Mouse (Mus musculus): ENCODE measurements at regions not wholly inside any gene's neighbourhood (a gene's known extent, or its start where the extent isn't known, plus 50 kb on each side); places are given as distances from the start of the nearest gene placed in this dataset.

DNA sequence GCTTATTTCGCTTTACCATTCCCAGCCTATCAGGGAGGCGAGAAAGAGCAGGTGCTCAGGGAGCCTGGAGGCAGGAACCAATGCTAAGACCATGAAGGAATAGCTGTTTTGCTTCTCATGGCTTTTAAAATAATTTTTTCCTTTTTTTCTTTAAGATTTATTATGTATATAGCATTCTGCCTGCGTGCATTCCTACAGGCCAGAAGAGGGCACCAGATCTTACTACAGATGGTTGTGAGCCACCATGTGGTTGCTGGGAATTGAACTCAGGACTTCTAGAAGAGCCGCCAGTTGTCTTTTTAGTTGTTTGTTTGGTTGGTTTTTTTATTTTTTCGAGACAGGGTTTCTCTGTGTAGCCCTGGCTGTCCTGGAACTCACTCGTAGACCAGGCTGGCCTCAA lies 113.6 kb upstream of the Armc2 start:
- Histone ChIP-seq H3K4me3 (replicated peaks) (no peak overlapping the region), H3K36me3 (ENCODE audit: control insufficient read depth) (no peaks in the 10 kb centered on the region), H3K27me3 (ENCODE audit: control insufficient read depth) (no peaks in the 10 kb centered on the region), H3K4me1 (ENCODE audit: control insufficient read depth) (0 out of 2 replicates have a peak, but pooled peaks cover 3% of the 10 kb centered on the region), H3K9me3 (ENCODE audit: control insufficient read depth, low read length) (peaks cover 2% of the 10 kb centered on the region; the same call in 1 of the 2 replicates)
- TF ChIP-seq GATA1 (IDR thresholded peaks at IDR 0.05; ENCODE audit: low read length) (no peak), TAL1 (IDR thresholded peaks at IDR 0.05; ENCODE audit: low read length) (no peak)

DNA sequence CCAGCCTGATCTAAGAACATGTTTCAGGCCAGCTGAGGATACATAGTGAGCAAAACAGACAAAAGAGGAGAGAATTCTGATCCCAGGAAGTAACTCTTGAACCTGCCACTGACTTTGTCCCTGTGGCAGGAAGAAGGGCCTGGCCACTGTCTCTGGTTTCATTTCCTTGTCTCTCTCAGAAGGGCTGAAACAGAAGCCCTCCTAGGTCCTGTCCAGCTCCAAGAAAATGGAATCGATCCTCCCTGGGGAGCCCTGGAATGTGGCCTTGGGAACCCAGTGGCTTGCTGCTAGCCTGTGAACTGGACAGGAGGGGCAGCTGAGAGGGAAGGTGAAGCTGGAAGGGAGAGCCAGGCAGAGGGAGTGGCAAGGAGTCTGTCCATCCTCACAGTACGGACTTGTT lies 113.1 kb upstream of the Armc2 start:
- H3K4me3 ChIP-seq (replicated peaks), result no peak overlapping the region
- TF ChIP-seq GATA1 (IDR thresholded peaks at IDR 0.05; ENCODE audit: low read length), result no peak
- TF ChIP-seq TAL1 (IDR thresholded peaks at IDR 0.05; ENCODE audit: low read length), result no peak
- no peaks in the 10 kb centered on the region for H3K27me3 ChIP-seq (ENCODE audit: control insufficient read depth)
- H3K36me3 ChIP-seq (ENCODE audit: control insufficient read depth), result no peaks in the 10 kb centered on the region
- H3K4me1 ChIP-seq (ENCODE audit: control insufficient read depth), result 0 out of 2 replicates have a peak, but pooled peaks cover 3% of the 10 kb centered on the region
- H3K9me3 ChIP-seq (ENCODE audit: control insufficient read depth, low read length), result peaks cover 2% of the 10 kb centered on the region; the same call in 1 of the 2 replicates

DNA sequence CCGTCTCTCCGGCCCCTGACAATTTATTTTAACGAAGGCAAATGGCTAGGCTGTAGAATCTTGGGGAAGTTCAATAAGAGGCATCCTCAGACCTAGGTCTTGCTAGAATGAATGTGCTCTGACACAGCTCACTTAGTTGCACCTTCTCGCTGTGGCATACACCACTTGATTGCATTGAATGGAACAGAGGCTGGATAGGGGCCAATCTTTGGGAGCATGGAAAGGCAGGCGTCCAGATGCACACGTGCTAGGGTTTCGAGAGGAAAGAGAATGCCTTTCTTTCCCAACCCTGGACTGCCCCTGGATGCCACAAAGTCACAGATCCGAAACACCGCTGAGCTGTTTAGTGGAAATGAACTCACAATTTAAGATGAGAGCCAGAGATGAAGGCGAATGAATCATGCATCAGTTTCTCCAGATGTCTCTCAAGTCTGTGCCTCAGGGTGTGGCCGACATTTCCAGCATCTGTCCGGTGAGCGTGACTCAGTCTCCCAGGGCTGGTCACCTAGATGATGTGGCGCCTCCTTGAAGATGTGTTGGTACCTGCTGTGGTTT lies 109.7 kb upstream of the Armc2 start:
- Histone ChIP-seq H3K27me3 (ENCODE audit: control insufficient read depth) (no peaks in the 10 kb centered on the region), H3K4me1 (ENCODE audit: control insufficient read depth) (0 out of 2 replicates have a peak, but pooled peaks cover 3% of the 10 kb centered on the region), H3K9me3 (ENCODE audit: control insufficient read depth, low read length) (peaks cover 2% of the 10 kb centered on the region; the same call in 1 of the 2 replicates), H3K36me3 (ENCODE audit: control insufficient read depth) (no peaks in the 10 kb centered on the region), H3K4me3 (replicated peaks) (no peak overlapping the region)
- no peak for TF ChIP-seq TAL1 (IDR thresholded peaks at IDR 0.05; ENCODE audit: low read length)
- no peak for TF ChIP-seq GATA1 (IDR thresholded peaks at IDR 0.05; ENCODE audit: low read length)

DNA sequence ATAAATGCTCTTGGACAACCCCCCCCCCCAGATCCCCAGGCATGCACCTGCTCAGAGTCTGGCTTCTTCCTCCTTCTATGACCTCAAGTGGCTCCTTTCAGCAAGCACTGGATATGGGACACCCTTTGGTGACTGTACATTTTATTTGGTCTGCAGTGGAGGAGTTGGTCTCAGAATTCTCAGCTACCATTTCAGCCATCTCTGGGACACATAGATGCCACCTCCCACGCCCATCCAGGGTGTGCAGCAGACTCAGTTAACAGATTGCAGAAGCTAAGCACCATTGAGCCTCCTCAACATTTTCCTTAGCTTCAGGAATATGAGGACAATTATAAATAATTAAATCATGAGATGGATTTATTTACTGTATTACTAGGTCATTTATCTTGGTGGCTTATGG lies 108.6 kb upstream of the Armc2 start:
- Histone ChIP-seq H3K4me3 (replicated peaks) (no peak overlapping the region), H3K36me3 (ENCODE audit: control insufficient read depth) (no peaks in the 10 kb centered on the region), H3K4me1 (ENCODE audit: control insufficient read depth) (0 out of 2 replicates have a peak, but pooled peaks cover 3% of the 10 kb centered on the region), H3K27me3 (ENCODE audit: control insufficient read depth) (no peaks in the 10 kb centered on the region), H3K9me3 (ENCODE audit: control insufficient read depth, low read length) (no peaks in the 10 kb centered on the region)
- TF ChIP-seq TAL1 (IDR thresholded peaks at IDR 0.05; ENCODE audit: low read length), result no peak
- no peak for TF ChIP-seq GATA1 (IDR thresholded peaks at IDR 0.05; ENCODE audit: low read length)

DNA sequence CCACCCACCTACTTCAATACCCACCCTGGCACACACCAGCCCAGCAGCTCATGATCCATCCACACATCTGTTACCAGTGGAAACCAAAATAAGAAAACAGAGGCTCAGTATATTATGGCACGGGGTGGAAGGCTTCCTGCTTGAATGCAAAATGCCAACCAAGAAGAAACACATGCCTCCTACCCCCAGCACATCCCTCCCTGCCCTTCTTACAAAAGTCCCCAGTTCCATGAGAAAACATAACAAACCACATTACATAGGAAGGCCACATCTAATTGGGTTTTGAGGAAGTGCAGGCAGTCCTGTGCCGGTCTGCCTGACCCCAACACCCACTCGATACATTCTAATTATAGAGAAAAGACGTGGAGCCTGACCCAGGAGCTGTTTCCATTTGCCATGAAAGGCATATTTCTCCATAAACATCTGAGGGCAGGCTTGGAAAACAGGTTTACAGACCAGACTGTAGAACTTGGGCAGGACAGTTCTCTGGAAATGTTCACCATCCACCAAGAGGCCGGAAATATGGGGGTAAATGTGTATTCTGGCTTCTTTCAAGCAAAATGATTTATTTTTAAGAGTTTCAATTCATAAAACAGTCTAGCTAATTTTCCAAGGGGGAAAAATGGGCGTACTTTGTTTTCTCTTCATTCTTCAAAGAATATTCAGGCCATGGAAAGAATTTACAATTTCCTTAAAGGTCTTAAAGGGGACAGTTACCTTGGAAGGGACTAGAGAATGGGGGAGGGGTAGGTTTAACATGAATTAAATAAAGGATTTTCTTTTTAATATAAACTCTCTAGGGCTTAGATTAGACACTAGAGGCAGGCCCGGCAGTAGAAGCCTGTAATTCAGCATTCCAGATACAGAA lies 104.8 kb upstream of the Armc2 start:
- H3K36me3 ChIP-seq (ENCODE audit: control insufficient read depth), result no peaks in the 10 kb centered on the region
- TF ChIP-seq GATA1 (IDR thresholded peaks at IDR 0.05; ENCODE audit: low read length) (no peak), TAL1 (IDR thresholded peaks at IDR 0.05; ENCODE audit: low read length) (no peak)
- no peak overlapping the region for H3K4me3 ChIP-seq (replicated peaks)
- no peaks in the 10 kb centered on the region for H3K9me3 ChIP-seq (ENCODE audit: control insufficient read depth, low read length)
- H3K27me3 ChIP-seq (ENCODE audit: control insufficient read depth), result no peaks in the 10 kb centered on the region
- H3K4me1 ChIP-seq (ENCODE audit: control insufficient read depth), result no peaks in the 10 kb centered on the region

DNA sequence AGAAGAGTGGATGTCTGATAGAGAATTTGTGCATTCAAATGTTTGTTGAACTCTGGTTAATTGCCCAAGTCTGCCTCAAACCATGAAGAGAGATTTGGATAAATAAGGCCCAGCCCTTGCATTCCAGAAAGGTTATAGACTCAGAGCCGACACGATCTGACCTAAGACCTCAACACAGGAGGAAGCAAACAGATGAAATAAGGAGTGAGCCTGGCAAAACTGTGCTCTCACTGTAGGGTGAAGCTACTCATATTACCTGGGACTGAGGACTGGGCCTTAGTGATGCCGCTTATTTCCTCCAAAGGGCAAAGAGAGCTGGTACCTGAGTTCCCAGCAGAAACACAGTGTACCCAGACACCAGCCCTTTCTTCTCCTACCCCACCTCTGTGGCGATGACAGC lies 103.7 kb upstream of the Armc2 start:
- TF ChIP-seq GATA1 (IDR thresholded peaks at IDR 0.05; ENCODE audit: low read length) (no peak), TAL1 (IDR thresholded peaks at IDR 0.05; ENCODE audit: low read length) (no peak)
- Histone ChIP-seq H3K36me3 (ENCODE audit: control insufficient read depth) (no peaks in the 10 kb centered on the region), H3K9me3 (ENCODE audit: control insufficient read depth, low read length) (no peaks in the 10 kb centered on the region), H3K4me1 (ENCODE audit: control insufficient read depth) (no peaks in the 10 kb centered on the region), H3K4me3 (replicated peaks) (no peak overlapping the region), H3K27me3 (ENCODE audit: control insufficient read depth) (no peaks in the 10 kb centered on the region)

DNA sequence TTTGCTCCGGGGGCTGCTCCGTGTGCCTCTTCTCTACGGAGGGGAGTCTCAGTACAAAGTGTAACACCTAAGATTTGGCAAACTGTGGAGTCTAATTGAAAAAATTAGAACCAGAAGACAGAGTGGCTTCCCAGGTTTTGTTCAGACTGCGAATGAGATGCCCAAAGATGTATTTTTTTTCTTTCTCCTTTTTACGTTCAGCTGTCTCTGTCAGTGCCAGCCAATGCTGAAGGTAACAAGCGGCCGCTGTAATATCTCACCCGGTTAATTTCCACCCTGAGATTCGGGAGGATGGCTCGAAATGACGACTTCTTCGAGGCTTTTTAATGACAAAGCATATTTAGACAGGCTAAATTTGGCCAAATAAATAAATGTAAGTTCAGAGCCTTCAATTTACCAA lies 101.1 kb upstream of the Armc2 start:
- H3K4me1 ChIP-seq (ENCODE audit: control insufficient read depth), result no peaks in the 10 kb centered on the region; the same call in 1 of the 2 replicates
- H3K4me3 ChIP-seq (replicated peaks), result no peak overlapping the region
- H3K27me3 ChIP-seq (ENCODE audit: control insufficient read depth), result no peaks in the 10 kb centered on the region
- H3K36me3 ChIP-seq (ENCODE audit: control insufficient read depth), result no peaks in the 10 kb centered on the region
- TF ChIP-seq GATA1 (IDR thresholded peaks at IDR 0.05; ENCODE audit: low read length) (no peak), TAL1 (IDR thresholded peaks at IDR 0.05; ENCODE audit: low read length) (no peak)
- H3K9me3 ChIP-seq (ENCODE audit: control insufficient read depth, low read length), result no peaks in the 10 kb centered on the region

DNA sequence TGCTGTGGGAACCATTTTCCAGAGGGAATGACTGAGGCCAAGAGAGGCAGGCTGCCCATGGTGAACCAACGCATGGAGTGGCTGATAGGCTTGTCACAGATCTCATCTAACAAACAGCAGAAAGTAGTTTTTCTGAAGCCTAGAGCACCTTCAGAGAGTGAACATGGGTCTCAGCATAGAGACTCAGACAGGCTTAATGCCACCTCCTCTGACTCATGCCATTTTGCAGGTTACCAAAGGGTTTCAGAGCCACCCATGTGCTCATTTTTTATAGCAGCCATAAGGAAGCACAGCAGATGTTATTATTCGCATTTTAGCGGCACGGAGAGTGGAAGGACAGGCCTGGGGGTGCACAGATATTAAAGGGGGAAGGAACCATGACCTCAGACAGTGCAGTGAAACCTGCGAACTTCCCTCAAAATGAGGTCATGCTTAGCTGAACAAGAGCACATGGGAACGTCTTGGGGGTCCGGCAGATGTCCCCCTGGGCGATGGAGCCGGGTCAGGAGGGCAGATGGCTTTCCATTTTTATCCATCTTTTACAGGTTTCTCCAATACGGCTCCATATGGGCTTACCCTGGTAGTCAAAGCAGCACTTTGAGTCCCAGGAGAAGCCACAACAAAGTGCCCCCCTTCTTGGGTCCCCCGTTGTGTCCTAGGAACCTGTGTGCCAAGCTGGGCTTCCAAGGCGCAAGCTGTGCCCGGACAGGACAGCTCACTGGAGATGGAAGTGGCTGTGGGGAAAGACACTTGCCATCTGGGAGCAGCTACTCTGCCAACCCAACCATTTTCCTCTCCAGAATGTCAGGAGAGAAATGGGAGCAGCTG lies 100.3 kb upstream of the Armc2 start:
- TF ChIP-seq GATA1 (IDR thresholded peaks at IDR 0.05; ENCODE audit: low read length) (no peak), TAL1 (IDR thresholded peaks at IDR 0.05; ENCODE audit: low read length) (no peak)
- Histone ChIP-seq H3K4me1 (ENCODE audit: control insufficient read depth) (no peaks in the 10 kb centered on the region; the same call in 1 of the 2 replicates), H3K27me3 (ENCODE audit: control insufficient read depth) (no peaks in the 10 kb centered on the region), H3K9me3 (ENCODE audit: control insufficient read depth, low read length) (peaks cover 2% of the 10 kb centered on the region; the same call in 1 of the 2 replicates), H3K36me3 (ENCODE audit: control insufficient read depth) (no peaks in the 10 kb centered on the region), H3K4me3 (replicated peaks) (no peak overlapping the region)

Measured in erythroblast, embryonic 14.5 days (primary cell).